Mouse (Mus musculus) ES-E14 (cell line): ENCODE results near the gene Hbb-y. TPM values are rescaled to one million over a fixed set of nuclear protein-coding genes. Genes with fewer than 3 reads are reported as not detected.

Source experiments
- total RNA-seq: library from RNA; depleted of rRNA; stranded (reverse); fragments of 300-350 nt; gene quantifications from 2 replicates; pipeline ENCODE4 v1.2.3, GENCODE M21; 2012; rRNA removed

The Hbb-y gene
- total RNA-seq, 1 experiment, result not detected

Other genes starting within 250 kb of the Hbb-y start
- gene Olfr620, start 240.7 kb downstream of the Hbb-y start, total RNA-seq, result not detected in 2 replicates
- not detected in 2 replicates for gene Olfr622, start 210.5 kb downstream of the Hbb-y start, total RNA-seq
- gene Olfr623, start 189.5 kb downstream of the Hbb-y start, total RNA-seq, result not detected in 2 replicates
- gene Olfr624, start 182.0 kb downstream of the Hbb-y start, total RNA-seq, result 0.04 TPM in 1 of 2 replicates, not detected in the other
- not detected in 2 replicates for gene Olfr625-ps1, start 170.5 kb downstream of the Hbb-y start, total RNA-seq
- gene Olfr243, start 138.5 kb downstream of the Hbb-y start, total RNA-seq, result not detected in 2 replicates
- not detected in 2 replicates for gene Olfr628, start 122.8 kb downstream of the Hbb-y start, total RNA-seq
- gene Olfr629, start 108.3 kb downstream of the Hbb-y start, total RNA-seq, result not detected in 2 replicates
- not detected in 2 replicates for gene Olfr630, start 95.9 kb downstream of the Hbb-y start, total RNA-seq
- gene Olfr69, start 81.6 kb downstream of the Hbb-y start, total RNA-seq, result not detected in 2 replicates
- not detected in 2 replicates for gene Olfr68, start 73.5 kb downstream of the Hbb-y start, total RNA-seq
- not detected in 2 replicates for gene Olfr67, start 61.4 kb downstream of the Hbb-y start, total RNA-seq
- gene Hbb-bt, start 39.2 kb downstream of the Hbb-y start, total RNA-seq, result not detected in 2 replicates
- gene Hbb-bs, start 25.1 kb downstream of the Hbb-y start, total RNA-seq, result not detected in 2 replicates
- gene Hbb-bh2, start 12.7 kb downstream of the Hbb-y start, total RNA-seq, result not detected in 2 replicates
- gene Hbb-bh1, start 10.1 kb downstream of the Hbb-y start, total RNA-seq, result not detected in 2 replicates
- gene Olfr66, start 33.0 kb upstream of the Hbb-y start, total RNA-seq, result not detected in 2 replicates
- not detected in 2 replicates for gene Olfr64, start 41.3 kb upstream of the Hbb-y start, total RNA-seq
- not detected in 2 replicates for gene Olfr65, start 50.3 kb upstream of the Hbb-y start, total RNA-seq
- not detected in 2 replicates for gene Olfr631, start 75.6 kb upstream of the Hbb-y start, total RNA-seq
- gene Olfr632, start 81.1 kb upstream of the Hbb-y start, total RNA-seq, result not detected in 2 replicates
- not detected in 2 replicates for gene Olfr633, start 91.2 kb upstream of the Hbb-y start, total RNA-seq
- not detected in 2 replicates for gene Olfr635, start 117.9 kb upstream of the Hbb-y start, total RNA-seq
- gene Olfr638, start 145.5 kb upstream of the Hbb-y start, total RNA-seq, result not detected in 2 replicates
- gene Olfr639, start 164.1 kb upstream of the Hbb-y start, total RNA-seq, result 0.42 and 0.45 TPM in 2 replicates
- not detected in 2 replicates for gene Olfr640, start 172.4 kb upstream of the Hbb-y start, total RNA-seq
- not detected in 2 replicates for gene Olfr641, start 182.2 kb upstream of the Hbb-y start, total RNA-seq
- gene Olfr642, start 199.4 kb upstream of the Hbb-y start, total RNA-seq, result not detected in 2 replicates
- not detected in 2 replicates for gene 4930516K23Rik, start 208.2 kb upstream of the Hbb-y start, total RNA-seq
- not detected in 2 replicates for gene Olfr644, start 218.7 kb upstream of the Hbb-y start, total RNA-seq
- not detected in 2 replicates for gene Olfr645, start 232.2 kb upstream of the Hbb-y start, total RNA-seq